Mouse (Mus musculus) spleen, adult 18-20 months (tissue): ENCODE results near the gene Siah1a.
A peak's percentile ranks its signal among the peaks of the same experiment; 100 is the strongest.

Experiments used
- DNase-seq, 2 experiments: peaks; one replicate each; pipeline ENCODE4 v3.0.0; 2022; ENCODE audit warnings: mixed read lengths in 2 of 2

The Siah1a gene

GRCm38 (mm10) chr8:86745221-86745934, at the start of gene Siah1a, which contains the start of gene Gm10638:
Gene Siah1a, minus strand, starts transcription at chr8:86745934.
Gene Gm10638, plus strand, starts transcription at chr8:86745699.
- DNase-seq: peak in 1 of 2 experiments; percentile 45

DNA sequence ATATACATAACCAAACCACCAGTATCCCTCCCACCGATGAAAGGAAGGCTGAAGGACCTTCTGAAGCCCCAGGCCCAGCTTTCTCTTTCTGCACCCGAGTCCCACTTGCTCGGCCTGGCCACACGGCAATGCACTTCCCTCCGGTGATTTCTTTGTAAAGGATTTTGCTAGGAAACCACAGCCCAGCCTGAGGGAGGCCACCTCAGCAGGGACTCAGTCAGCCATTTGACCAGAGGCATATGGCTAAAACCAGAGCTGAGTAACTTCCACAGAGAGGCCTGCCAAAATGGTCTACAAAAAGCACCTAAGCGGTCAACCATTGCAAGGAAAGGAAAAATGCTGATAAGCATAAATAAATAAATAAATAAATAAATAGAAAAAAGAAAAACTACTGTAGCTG, 49.0 kb upstream of the Siah1a start:
- DNase-seq: no peak

GRCm38 (mm10) chr8:86791542-86791941, 45.8 kb upstream of the Siah1a start:
- no peak for DNase-seq

DNA sequence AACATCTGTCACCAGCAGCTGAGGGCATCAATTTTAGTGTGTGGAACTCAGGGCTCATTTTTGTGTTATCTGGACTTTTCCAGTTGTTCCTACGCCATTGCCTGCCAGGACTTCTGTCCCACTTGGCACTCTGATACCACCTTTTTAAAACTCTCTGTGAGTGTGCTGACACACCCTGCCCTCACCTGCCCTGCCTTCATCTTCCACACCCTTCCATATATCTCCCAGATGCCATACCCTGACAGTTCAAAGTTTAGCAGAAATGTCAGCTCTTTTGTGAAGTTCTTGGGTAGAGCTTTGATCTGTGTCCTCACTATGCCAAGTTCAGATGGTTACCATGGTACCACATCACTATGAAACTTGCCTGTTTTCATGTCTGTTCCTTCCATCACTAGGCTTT, 43.8 kb upstream of the Siah1a start:
- DNase-seq: no peak

DNA sequence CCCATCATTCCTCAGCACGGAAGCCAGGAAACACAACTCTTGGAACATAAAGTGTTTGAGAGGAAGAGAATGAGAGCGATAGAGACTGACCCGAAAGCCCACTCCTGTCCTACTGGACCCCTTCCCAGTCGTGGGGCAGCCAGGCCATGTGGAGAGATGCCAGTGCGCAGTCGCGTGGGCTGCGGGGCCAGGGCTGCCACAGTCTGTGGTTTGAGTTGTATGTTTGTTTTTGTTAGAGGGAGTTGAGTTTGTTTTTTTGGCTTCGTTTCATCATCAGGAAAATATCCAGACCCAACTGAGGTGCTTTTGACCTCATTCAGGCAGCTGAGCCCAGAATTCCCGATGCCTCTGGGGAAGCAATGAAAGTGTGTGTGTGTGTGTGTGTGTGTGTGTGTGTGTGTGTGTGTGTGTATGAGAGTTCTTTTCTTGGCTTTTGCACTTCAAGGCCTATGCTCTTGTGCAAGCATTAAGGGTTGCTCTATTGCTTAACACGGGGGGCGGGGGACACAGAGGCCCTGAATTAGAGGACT, 42.2 kb upstream of the Siah1a start:
- no peak for DNase-seq

DNA sequence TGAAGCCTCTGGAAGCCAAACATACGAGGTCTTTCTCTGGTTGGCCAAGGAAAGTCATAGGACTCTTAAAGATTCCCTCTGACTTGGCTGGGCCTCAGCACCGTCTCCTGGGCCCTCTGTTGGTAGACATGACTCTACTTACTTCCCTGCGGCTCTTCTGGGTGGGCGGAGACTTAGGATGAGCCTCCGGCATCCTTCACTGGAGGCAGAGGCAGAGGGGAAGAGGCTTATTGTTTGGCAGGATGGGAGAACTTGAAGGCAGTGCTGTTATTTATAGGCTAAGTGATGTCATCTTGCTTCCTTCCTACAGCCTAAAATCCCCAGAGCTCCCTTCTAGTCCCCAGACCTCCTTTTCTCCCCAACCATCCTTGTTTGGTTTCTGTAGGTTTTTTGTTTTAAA, 40.8 kb upstream of the Siah1a start:
- DNase-seq: no peak

DNA sequence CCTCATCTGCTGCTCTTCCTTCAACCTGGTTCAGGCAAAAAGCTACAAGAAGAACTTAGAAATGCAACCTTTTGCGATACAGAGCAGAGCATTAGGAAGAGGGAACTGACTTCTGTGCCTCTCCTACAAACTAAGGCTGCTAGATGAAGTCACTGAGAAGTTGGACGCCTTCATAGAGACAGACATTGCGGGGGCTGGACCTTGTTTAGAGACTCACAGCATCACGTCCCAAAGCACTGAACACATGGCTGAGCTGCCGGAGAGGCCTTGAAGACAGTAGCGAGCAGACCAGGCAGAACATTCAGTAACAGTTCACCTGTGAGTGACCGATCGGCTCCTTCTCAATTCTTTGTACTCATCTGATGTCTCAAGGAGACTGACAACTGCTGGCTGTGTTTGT, 35.4 kb upstream of the Siah1a start:
- DNase-seq: no peak

GRCm38 (mm10) chr8:86779207-86779606, 33.5 kb upstream of the Siah1a start:
- no peak for DNase-seq

GRCm38 (mm10) chr8:86769945-86770715, 24.4 kb upstream of the Siah1a start:
- DNase-seq: no peak

- no peak for DNase-seq
Measured at GRCm38 (mm10) chr8:86768499-86768898, 22.8 kb upstream of the Siah1a start.

GRCm38 (mm10) chr8:86766548-86767211, 20.9 kb upstream of the Siah1a start:
- no peak for DNase-seq

DNA sequence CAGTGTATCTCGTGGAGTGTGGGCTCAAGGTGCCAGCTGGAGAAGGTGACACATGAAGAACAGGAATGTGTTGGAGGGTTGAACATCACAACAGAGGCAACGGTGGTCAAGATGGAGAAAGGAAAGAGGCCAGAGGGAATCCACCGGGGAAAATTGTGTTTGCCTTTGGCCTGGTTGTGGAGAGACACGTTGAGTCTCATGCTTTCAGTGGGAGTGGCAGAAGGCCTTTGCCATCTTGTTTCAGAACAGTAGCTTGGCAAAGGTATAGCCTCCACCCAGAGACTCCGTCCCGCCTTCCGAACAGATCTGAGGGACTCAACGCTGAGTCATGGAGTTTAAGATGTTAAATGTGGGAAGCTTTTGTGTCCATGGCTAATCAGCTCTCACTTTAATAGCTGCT, 19.9 kb upstream of the Siah1a start:
- DNase-seq: no peak

DNA sequence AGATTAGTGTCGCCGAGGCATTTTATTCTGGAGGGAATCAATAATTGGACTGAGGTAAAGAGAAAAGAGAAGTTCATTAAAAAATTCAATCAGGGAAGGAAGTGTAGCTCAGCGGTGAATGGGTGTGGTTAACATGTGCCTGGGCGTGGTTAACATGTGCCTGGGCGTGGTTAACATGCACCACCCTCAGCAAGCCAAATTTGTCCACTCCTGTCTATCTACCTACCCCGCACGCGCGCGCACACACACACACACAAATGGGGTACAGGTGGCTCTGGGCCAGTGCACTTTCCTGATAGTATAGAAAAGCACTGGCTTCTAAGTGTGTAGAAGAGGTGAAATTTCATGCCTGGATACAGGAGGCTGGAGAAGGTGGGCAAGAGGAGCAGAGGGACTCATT, 19.4 kb upstream of the Siah1a start:
- DNase-seq: no peak

DNA sequence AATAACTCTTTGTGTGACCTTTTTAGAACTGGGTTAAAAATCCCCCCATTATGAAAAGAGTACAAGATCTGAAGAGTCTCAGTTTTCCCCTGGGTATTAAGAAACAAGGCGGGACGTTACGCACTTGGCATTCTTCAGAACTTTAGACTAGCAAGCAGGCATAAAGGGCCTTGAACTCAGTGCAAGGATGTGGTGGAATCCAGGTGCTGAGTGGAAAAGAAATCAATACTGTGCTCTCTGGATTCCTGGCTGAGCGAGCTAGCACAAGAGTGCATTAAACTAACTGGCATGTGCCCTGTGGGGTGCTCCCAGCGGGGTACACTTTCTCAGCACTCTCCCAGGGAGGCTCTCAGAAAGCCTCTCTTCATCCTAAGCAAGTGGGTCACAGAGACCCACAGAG, 17.1 kb upstream of the Siah1a start:
- DNase-seq: no peak

- no peak for DNase-seq
Measured at GRCm38 (mm10) chr8:86760746-86761145, 15.0 kb upstream of the Siah1a start.

DNA sequence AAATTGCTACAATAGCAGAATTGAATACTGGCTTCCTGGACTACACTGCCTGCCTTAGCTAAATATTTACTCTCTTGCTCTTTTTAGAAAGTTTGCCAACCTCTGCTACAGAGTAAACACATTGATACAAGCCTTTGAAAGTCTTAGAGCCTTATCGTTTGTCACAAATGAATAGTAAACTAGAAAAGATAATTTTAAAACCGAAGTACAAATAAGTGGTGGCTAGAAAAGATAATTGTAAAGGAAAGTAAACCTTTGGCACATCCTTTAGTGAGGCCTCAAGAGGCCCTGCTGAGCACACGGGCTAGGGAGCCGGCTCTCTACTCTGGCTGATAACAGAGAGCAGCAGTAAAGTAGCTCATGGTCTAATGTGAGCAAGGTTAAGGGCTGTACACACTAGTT, 13.4 kb upstream of the Siah1a start:
- DNase-seq: no peak

GRCm38 (mm10) chr8:86758651-86759050, 12.9 kb upstream of the Siah1a start:
- no peak for DNase-seq

DNA sequence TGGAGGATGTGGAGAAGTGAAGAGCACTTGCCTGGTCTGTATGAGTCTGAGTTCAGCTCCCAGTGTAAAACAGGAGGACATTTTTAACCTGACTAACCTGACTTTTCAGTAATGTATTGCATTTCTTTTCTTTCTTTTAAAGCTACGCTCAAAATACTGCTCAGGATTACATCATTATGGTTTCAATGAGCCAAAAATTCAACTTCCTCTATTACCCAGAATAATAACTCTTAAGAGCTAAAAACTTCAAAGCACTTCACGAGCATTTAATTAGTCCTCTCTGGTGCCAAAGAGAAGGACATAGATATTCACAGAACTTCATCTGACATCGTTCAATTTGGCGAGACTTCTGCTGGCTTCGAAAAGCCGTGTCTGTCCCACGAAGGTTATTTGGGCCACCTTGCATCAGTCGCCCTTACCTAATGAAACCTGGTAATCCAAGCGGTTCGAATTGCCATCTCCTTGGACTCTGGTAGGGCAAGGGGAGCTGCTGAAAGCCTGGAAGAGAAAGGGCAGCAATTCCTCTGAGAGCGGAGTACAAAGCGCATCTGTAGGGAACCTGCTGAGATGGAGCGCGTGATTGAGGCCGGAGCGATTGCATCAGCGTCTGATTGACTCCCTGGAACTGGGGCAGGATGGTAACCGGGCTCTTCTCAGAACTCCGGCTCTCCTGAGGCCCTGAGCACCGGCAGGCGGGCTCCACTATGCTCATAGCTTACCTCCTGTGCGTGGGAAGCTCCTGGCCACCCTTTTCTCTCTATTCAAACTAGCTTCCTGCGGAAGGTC, 11.4 kb upstream of the Siah1a start:
- DNase-seq: no peak

GRCm38 (mm10) chr8:86749842-86750241, 4.1 kb upstream of the Siah1a start:
- DNase-seq: no peak

GRCm38 (mm10) chr8:86746511-86746910, 777 bp upstream of the Siah1a start:
- DNase-seq: no peak

DNA sequence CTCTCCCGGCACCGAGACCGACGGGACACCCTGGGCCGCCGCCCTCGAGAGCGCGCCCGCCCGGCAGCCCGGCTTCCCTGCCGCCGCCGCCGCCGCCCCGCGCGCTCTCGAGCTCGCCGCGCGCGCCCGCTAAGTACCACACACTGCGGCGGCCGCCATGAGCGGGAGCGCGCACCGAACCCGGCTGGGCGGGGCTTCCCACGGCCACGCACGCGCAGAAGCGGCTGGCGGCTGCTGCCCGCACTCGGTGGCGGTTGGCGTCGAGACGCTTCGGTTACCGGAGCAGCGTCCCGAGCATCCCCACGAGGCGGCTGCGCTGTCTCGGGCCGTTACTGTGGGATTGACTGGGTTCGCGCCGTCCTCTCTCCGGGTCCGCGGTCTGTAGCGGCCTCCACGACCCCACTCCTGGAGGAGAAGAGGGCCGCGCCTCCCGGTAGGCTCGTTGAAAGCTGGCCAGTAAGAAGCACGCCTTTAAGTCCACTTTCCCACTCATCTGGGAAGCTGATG, 254 bp upstream of the Siah1a start:
- peak; percentile 91 to 97 for DNase-seq
